Mouse (Mus musculus): ENCODE measurements around the gene Fam124a.
"Not testable (repeated sequence)": the region's sequence is repeated elsewhere in the genome, so short reads cannot be mapped to it uniquely, and the experiment has no call there.

The Fam124a gene

DNA sequence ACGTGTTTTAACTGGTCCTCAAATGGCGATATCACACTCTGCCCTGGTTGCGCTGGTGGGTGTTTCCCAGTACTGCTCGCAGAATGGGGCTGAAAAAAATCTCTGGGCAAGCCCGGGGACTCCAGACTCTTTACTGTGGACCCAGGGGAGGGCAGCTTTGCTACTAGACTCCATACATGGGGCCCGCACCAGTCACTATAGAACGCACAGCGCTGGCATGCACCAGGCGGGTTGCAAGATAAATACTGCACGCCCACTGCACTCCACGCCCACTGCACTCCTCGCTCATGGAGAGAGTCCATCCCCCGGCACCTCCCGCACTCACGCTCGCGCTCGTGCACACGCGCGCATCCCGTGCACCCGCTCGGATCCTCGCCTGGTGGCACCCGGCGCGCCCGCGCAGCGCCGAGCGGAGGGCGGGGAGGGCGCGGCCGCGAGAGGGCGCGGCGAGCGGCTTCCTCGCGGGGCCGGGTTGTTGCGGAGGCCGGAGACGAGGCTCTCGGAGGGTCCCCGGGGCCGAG is at the start of gene Fam124a:
Gene Fam124a (plus strand): TSS at position 429 of the 521 bp plus-strand sequence.
- DNase-seq = peak; percentile 82

DNA sequence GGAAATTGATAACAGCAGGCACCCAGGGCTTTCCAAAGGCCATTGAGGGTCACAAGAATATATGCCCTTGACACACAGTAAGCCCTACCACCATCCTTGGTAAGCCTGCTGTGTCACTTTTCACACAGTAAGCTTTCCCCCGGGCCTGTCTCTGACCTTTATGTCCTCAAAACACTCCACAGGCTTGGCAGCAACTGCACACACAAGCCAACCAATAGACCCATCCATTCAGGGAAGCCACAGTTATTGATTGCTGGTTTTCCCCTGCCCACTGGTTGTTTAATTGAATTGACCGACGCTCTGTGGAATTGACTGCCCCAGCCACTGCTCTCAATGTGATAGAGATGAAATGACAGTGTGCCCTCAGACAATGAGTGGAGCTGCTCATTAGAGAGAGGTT is 49.3 kb upstream of the Fam124a start:
- DNase-seq = no peak

DNA sequence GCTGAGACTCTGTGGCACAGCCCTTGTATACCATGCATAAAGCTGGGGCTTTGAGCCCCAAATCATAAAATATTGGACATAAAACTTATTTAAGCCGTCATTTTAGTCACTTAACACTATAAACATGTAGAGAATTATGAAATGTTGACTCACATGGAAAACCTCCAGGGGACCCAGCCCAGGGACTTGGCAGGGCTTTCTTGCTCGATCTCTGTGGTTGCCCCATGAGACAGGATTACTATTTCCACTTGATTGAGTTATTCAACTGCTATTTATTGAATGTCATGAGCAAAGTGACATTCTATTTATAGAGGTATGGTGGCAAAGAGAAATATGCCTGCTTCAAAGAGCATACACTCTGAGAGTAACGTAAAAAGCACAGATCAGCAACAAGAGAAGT is 46.2 kb upstream of the Fam124a start:
- DNase-seq = no peak

- no peak for DNase-seq
Measured at GRCm38 (mm10) chr14:62512845-62513244, 42.7 kb upstream of the Fam124a start.

GRCm38 (mm10) chr14:62530951-62531350 is 24.6 kb upstream of the Fam124a start:
- no peak for DNase-seq

DNA sequence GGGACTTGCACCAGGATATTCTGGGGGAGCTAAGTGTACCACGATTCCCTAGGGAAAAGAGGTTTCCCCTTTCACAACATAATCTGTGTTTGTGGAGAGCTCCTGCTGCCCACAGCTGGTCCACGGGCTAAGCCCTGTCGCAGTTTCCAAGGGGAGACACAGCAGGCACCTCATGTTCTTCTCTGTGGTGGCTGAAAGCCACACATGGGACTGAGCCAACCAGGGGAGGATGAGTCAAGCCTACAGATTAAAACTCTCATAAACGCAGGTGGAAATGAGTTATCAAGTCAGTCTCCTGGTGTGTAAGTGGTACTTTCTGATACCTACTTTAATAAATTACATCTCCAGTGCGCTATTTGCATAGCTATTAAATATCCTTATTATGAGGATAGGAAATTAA is 19.4 kb upstream of the Fam124a start:
- no peak for DNase-seq

DNA sequence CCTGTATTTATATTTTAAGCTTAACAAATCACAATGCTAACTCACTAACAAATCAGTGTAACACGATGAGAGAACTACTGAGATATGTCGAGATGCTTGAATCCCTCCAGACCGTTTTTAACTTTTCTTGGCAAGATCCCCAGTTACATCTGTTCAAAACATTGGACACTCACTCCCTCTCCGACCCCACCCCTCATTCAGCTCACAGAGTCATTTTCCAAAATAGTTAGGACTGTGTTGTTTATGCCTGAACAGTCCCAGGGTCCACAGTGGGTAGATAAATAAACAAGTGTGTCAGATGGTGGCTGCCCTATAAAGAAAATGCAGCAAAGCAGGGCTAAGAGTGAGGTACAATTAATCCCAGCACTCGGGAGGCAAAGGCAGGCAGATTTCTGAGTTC is 18.5 kb upstream of the Fam124a start:
- DNase-seq = no peak

DNA sequence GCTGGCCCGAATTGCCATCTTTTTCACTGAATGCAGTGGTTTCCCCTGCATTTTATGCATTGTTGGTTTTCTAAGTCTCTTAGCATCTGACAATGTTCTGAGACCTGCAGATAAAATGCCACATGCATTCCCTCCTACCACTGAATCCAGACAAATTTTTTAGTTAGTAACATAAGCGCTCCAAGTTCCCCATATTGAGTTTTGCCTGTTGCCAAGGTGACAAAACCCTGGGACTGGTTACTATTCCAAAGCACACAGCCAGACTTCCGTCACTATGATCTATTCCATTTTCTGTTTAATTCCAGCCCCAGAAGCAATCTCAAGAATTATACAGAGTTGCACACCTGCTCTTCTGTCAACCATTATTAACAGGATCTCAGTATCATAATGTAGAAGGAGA is 15.7 kb upstream of the Fam124a start:
- DNase-seq = no peak

GRCm38 (mm10) chr14:62541751-62542150 is 13.8 kb upstream of the Fam124a start:
- DNase-seq = no peak

- DNase-seq = no peak
Measured at GRCm38 (mm10) chr14:62546296-62546695, 9.2 kb upstream of the Fam124a start.

DNA sequence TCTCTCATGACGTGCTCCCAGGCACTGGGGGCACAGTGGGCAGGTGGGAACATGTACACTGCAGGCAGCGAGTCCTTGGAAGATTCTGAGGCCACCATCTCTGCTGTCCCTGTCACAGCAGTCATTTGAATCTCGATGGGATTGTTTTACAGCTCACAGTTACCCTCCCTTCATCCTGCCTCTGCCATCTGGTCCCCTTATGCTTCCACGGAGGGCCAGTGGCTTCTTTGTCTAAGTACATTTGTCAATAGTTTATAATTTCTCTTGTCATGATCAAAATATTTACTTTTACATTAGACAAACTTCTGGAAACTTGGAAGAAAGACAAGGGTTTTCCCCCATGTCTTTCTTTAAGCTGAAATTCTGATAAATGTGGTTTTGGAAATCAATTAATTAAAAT is 8.8 kb upstream of the Fam124a start:
- no peak for DNase-seq

DNA sequence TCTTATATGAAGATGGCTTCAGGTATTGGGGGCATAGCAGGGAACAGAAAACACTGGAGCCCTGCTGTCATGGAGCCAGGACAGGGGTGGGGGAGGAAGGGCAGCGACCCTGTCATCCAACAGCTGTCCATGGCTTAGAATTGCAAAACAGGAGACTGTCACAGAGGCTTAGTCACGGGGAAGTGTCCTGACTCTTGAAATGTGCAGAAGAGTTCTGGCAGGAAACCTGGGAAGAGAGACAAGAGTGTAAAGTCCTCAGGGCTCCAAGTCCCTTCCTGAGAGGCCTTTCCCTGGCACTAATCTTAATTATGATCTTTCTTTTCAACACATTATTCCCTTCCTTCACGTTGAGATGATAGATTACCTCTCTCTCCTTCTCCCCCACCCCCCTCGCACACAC is 5.4 kb upstream of the Fam124a start:
- no peak for DNase-seq

DNA sequence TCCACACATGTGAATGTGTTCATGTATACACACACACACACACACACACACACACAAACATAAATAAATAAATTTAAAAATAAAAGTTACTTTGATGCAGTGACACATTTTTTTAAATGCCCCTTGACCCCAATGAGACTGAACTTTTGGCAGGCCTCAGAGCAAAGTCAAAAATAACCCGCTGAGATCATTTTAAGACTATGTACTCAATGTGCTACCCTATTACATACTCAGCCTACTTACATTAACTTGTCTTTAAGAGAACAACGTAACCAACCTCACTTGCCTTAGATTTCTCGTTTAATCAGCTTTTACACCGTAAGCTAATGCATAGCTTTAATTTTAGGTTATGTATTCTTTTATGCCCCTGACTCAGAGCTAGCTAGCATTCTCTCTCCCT is 2.8 kb upstream of the Fam124a start:
- DNase-seq = no peak

- no peak for DNase-seq
Measured at GRCm38 (mm10) chr14:62553786-62554185, 1.8 kb upstream of the Fam124a start.

GRCm38 (mm10) chr14:62555840-62556810 is 588 bp downstream of the Fam124a start:
- peak; percentile 23 for DNase-seq

DNA sequence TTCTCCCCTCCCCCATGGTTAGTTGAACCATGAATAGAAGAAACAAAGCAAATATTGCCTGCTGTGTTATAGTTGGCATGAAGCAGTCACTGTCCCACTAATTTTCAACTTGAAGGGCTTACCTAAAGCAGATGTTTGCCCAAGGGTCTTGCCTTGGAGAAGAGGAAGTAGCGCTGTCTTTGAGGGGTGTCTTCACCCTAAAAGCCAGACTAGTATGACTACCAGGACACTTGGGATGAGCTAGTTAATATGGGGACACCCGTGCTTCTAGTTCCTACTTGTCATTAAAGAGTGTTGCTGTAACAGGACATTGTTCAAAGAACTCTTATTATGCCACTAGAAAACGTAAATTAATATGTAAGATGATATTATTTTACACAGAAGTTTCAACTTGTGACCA is 1.6 kb downstream of the Fam124a start:
- DNase-seq = no peak

- peak; percentile 52 for DNase-seq
Measured at GRCm38 (mm10) chr14:62561875-62562748, 6.6 kb downstream of the Fam124a start.

- DNase-seq = no peak
Measured at GRCm38 (mm10) chr14:62563679-62564078, 8.1 kb downstream of the Fam124a start.

- DNase-seq = not testable (repeated sequence)
Measured at GRCm38 (mm10) chr14:62566821-62567220, 11.3 kb downstream of the Fam124a start, which contains the start of gene Gm4131. Gene Gm4131 (minus strand): TSS chr14:62566921.

- DNase-seq = no peak
Measured at GRCm38 (mm10) chr14:62569463-62569862, 13.9 kb downstream of the Fam124a start.

- DNase-seq = no peak
Measured at GRCm38 (mm10) chr14:62570299-62570698, 14.8 kb downstream of the Fam124a start.

GRCm38 (mm10) chr14:62573454-62573853 is 17.9 kb downstream of the Fam124a start:
- no peak for DNase-seq

DNA sequence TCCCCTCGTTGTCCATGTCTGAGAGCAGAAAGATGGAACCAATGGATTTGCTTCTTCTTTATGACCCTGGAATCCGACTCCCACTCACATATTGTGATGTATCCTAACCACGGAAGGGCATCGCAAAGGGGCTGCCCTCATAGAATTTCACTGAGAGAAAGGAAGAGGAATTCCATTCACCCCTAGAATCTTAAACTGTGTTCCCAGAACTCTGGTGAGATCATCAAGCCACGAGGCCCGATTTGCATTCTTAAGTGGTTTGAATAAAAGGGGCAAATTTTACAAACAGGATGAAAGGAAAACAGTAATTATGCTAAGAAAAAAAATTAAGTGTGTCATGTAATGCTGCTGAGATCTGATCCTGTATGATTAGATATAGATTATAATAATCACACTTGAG is 19.4 kb downstream of the Fam124a start:
- DNase-seq = no peak

All from right cerebral cortex, postnatal 4 days (tissue).